Mouse (Mus musculus) C2C12 (cell line): Measurements from ENCODE around the gene Nr2f6.

Experiments used
- CEBPB ChIP-seq: IDR thresholded peaks from one replicate; pipeline ENCODE4 v1.6.1; 2011; ENCODE audit warnings: low read depth, mild to moderate bottlenecking, control low read depth, moderate library complexity
- CTCF ChIP-seq: IDR thresholded peaks from one replicate; pipeline ENCODE4 v1.5.1; 2011; ENCODE audit not compliant: control insufficient read depth, insufficient read depth, insufficient read length
- FOSL1 ChIP-seq: IDR thresholded peaks from one replicate; pipeline ENCODE4 v1.8.0; 2011; ENCODE audit warnings: mild to moderate bottlenecking, low read length; ENCODE audit not compliant: poor library complexity, insufficient read depth, severe bottlenecking
- MYOD1 ChIP-seq: IDR thresholded peaks from one replicate; pipeline ENCODE4 v1.6.1; 2011; ENCODE audit warnings: low read depth; ENCODE audit not compliant: control insufficient read depth, insufficient read length
- MYOG ChIP-seq: IDR thresholded peaks from one replicate; pipeline ENCODE4 v1.6.1; 2011; ENCODE audit not compliant: control insufficient read depth, insufficient read length; ENCODE audit errors: extremely low read depth
- USF1 ChIP-seq: IDR thresholded peaks from one replicate; pipeline ENCODE4 v1.6.1; 2011; ENCODE audit warnings: low read depth, mild to moderate bottlenecking, control low read depth, moderate library complexity

DNA sequence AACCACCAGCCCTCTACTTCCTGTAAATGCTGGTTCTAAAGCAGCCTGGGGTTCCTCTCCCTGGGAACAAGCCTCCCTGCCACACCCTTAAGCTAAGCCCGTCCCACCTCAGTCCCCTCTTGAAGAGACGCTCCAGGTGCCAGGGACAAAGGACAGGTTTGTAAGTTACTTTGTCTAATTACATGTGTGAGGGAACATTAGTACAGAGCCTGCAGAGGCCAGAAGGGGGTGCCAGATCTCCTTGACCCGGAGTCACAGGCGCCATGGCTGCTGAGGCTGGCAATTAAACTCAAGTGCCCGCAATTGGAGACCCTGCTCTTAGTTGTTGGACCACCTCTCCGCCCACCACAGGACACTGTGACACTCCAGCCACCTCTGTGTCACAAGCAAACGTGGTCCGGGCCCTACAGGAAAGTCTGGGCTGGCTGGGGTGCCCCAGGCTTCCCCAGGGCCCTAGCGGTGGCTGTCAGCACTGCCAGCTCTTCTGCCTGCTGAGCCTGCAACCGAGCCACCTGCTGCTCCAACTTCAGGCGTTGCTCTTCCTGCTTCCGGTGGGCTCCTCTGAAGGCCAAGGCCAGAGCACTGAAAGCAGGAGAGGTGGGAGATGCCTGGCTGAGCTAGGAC, 3.6 kb upstream of the Nr2f6 start:
- no peak for TF ChIP-seq CTCF
- TF ChIP-seq MYOD1, result no peak
- no peak for TF ChIP-seq USF1
- no peak for TF ChIP-seq CEBPB
- TF ChIP-seq FOSL1, result no peak
- TF ChIP-seq MYOG, result no peak
